Mouse (Mus musculus) kidney, adult 2 months (tissue): ENCODE results near the gene Hmbs.

Source experiments
- CTCF ChIP-seq: fragments of 200-500 bp; conservative IDR thresholded peaks from 2 replicates; pipeline ENCODE4 v1.5.1; 2011; ENCODE audit warnings: low read depth, mild to moderate bottlenecking, control low read depth, low read length, moderate library complexity, mixed read lengths; ENCODE audit not compliant: insufficient read depth, insufficient read length
- POLR2A ChIP-seq: fragments of 200-500 bp; IDR thresholded peaks from one replicate; pipeline ENCODE4 v1.6.1; 2011; ENCODE audit warnings: low read depth, low read length, control low read depth

- TF ChIP-seq CTCF (no peak), POLR2A (no peak)
These were observed 23.3 kb downstream of the Hmbs start for GRCm38 (mm10) chr9:44320799-44321133.
